12 mouse cellular contexts compared by ENCODE assay signal in the genomic region with DNA sequence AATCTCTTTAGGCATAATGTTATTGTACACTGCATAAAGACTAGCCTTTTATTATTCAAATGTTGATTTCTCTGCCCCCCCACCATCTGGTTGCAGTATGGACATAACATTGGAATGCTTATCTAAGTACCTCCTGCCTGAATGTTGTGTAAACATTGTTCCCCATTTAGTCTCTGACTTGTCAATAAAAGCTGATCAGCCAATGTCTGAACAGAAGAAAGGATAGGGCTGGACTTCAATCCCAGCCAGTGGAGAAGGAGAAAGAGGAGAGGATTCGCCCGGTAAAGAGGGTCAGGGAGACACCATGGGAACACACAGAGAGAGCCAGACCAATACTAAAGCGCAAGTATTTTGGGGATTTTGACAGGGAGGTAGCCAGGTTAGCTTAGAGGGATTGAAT. TPM values are rescaled to one million over a fixed set of nuclear protein-coding genes. Genes with fewer than 3 reads are reported as not detected.
"Had no signal": no experiment of that assay in that cellular context is flagged by ENCODE, and none has a peak within 500 bp of the region (broad histone marks: within the 10 kb centered on the region; RNA-seq: fewer than 3 reads in every experiment).

No protein-coding gene starts in this region.

- H3K36me3 ChIP-seq: intestine, embryonic 15.5 days; limb, embryonic 10.5 days; liver, embryonic 15.5 days had no signal

- H3K4me3 ChIP-seq: intestine, embryonic 15.5 days; left cerebral cortex, adult 2 months; limb, embryonic 10.5 days; liver, embryonic 15.5 days had no signal

- DNase-seq: kidney, adult 18-20 months; kidney, postnatal 10 days; kidney, postnatal 4 days; right cerebral cortex, adult 18-20 months; right cerebral cortex, postnatal 25 days; thymus, adult 2 months; thymus, postnatal 25 days had no signal

- H3K9ac ChIP-seq: intestine, embryonic 15.5 days; liver, embryonic 15.5 days had no signal

- H3K27ac ChIP-seq: intestine, embryonic 15.5 days; left cerebral cortex, adult 2 months; limb, embryonic 10.5 days; liver, embryonic 15.5 days had no signal

- H3K27me3 ChIP-seq: intestine, embryonic 15.5 days had no signal

- ATAC-seq: intestine, embryonic 15.5 days had no signal

- H3K4me1 ChIP-seq: intestine, embryonic 15.5 days; limb, embryonic 10.5 days; liver, embryonic 15.5 days had no signal

- H3K4me2 ChIP-seq: intestine, embryonic 15.5 days; liver, embryonic 15.5 days had no signal

- H3K9me3 ChIP-seq: intestine, embryonic 15.5 days; limb, embryonic 10.5 days; liver, embryonic 15.5 days had no signal

RNA-seq across cellular contexts. Expression of gene Atoh8, which starts 60.0 kb away (rescaled TPM):
- total RNA-seq: megakaryocyte progenitor cell, adult 5-6 weeks had no signal
